Mouse (Mus musculus) testis, adult 10 weeks (tissue): Measurements from ENCODE around the gene Cryba2. TPM values are rescaled to one million over a fixed set of nuclear protein-coding genes. Genes with fewer than 3 reads are reported as not detected.

Experiments
- polyA plus RNA-seq: library from polyadenylated mRNA; stranded (reverse); fragments of 350-450 nt; fragmentation: Illumina TruSeq; extraction: RNeasy Lipid Tissue Mini Kit (QIAGEN cat#74804); gene quantifications from one replicate; pipeline ENCODE4 v1.2.3, GENCODE M21; 2014; ENCODE audit warnings: low read depth, low replicate concordance

The Cryba2 gene
- not detected for polyA plus RNA-seq

GRCm38 (mm10) chr1:74893134-74893855 lies at the start of gene Cryba2:
Cryba2 (minus strand) TSS chr1:74893143.

GRCm38 (mm10) chr1:74935402-74935801 lies 42.5 kb upstream of the Cryba2 start, which contains the start of gene Cfap65:
Cfap65 (minus strand) TSS chr1:74935599.

GRCm38 (mm10) chr1:74885369-74886042 lies 7.4 kb downstream of the Cryba2 start, which contains the start of gene Fev:
Fev (minus strand) TSS chr1:74885419.

GRCm38 (mm10) chr1:74854306-74855056 lies 38.5 kb downstream of the Cryba2 start, which contains the start of gene Cdk5r2:
Cdk5r2 (plus strand) TSS chr1:74854934.

Other genes starting within 250 kb of the Cryba2 start
- 74.8 TPM for gene Ttll4, start 231.4 kb downstream of the Cryba2 start, polyA plus RNA-seq
- gene Cyp27a1, start 179.6 kb downstream of the Cryba2 start, polyA plus RNA-seq, result 2.7 TPM
- gene Prkag3, start 143.9 kb downstream of the Cryba2 start, polyA plus RNA-seq, result 0.08 TPM
- gene Wnt6, start 121.3 kb downstream of the Cryba2 start, polyA plus RNA-seq, result 2.4 TPM
- not detected for gene Wnt10a, start 101.6 kb downstream of the Cryba2 start, polyA plus RNA-seq
- not detected for gene Cdk5r2, start 38.2 kb downstream of the Cryba2 start, polyA plus RNA-seq
- gene Fev, start 7.7 kb downstream of the Cryba2 start, polyA plus RNA-seq, result 3.4 TPM
- gene Cfap65, start 42.5 kb upstream of the Cryba2 start, polyA plus RNA-seq, result 54.2 TPM
- not detected for gene Ihh, start 58.5 kb upstream of the Cryba2 start, polyA plus RNA-seq
- 4.0 TPM for gene Nhej1, start 232.1 kb upstream of the Cryba2 start, polyA plus RNA-seq
- not detected for gene Slc23a3, start 240.7 kb upstream of the Cryba2 start, polyA plus RNA-seq
- 14.3 TPM for gene Cnppd1, start 249.6 kb upstream of the Cryba2 start, polyA plus RNA-seq
- 17.7 TPM for gene Retreg2, start 249.6 kb upstream of the Cryba2 start, polyA plus RNA-seq